Mouse (Mus musculus) liver, adult 2 months (tissue): ENCODE measurements around the gene Gpr153.
A peak's percentile ranks its signal among the peaks of the same experiment; 100 is the strongest.

Experiments
- CTCF ChIP-seq: fragments of 200-500 bp; IDR thresholded peaks from 2 replicates; pipeline ENCODE4 v1.5.1; 2011; ENCODE audit warnings: low read depth, low read length, control low read depth
- POLR2A ChIP-seq: fragments of 200-500 bp; IDR thresholded peaks from 2 replicates; pipeline ENCODE4 v1.6.1; 2011; ENCODE audit warnings: low read length, control low read depth; ENCODE audit not compliant: insufficient read depth; ENCODE audit errors: extremely low read depth

DNA sequence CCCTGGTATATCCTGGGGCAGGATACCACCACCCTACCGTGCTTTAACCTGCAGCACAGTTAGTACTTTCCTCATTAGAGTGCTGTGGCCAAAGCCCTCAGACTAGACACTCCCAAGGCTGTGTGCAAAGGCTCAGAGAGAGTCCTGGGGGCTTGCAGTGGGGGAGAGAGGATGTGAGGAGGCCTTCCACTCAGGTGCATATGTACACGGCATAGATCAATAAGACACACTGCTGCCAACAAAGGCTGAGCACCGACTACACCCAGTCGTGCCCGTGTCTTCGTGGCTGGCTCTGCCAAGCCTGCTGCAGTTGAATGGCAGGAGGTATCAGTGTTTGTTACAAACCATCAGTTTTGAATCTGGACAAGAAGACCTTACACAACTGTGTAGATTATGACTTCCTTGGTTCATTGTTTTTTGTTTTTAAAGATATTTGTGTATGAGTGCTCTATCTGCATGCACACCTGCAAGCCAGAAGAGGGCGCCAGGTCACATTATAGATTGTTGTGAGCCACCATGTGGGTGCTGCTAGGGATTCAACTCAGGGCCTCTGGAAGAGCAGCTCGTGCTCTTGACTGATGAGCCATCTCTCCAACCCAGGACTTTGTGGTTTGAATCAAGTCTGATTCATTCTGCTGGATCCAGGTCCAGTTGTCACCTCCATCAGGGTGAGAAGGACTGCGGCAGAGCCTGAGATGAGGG is 9.0 kb upstream of the Gpr153 start:
- no peak for TF ChIP-seq POLR2A
- TF ChIP-seq CTCF, result peak; percentile 47; the same call in 1 of the 2 replicates
